Mouse (Mus musculus): ENCODE results near the gene Lypla2. TPM values are rescaled to one million over a fixed set of nuclear protein-coding genes. Genes with fewer than 3 reads are reported as not detected.

The Lypla2 gene
- polyA plus RNA-seq, 1 experiment from 2014 or later = 59.6 TPM

DNA sequence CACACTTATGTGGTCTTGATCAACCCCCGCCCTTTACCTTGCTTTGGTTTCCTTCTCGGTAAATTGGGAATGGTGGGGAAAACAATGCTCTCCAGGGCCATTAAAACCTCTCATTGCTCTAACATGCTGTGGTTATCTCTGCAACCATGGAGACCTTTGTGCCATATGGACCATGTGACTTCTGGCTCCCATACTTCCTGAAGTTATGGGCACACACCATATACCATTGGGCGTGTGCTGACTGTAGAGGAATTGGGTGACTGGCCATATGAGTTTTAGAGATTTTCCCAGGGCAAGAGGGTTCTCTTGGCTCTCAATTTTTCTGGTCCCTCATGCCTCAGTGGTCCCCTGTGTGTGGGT lies 53.2 kb downstream of the Lypla2 start:
- Histone ChIP-seq H3K9ac (no peak overlapping the region), H3K27ac (no peak overlapping the region), H3K4me1 (replicated peaks) (peaks cover 10% of the 10 kb centered on the region), H3K9me3 (replicated peaks) (no peaks in the 10 kb centered on the region), H3K36me3 (no peaks in the 10 kb centered on the region), H3K27me3 (no peaks in the 10 kb centered on the region), H3K4me2 (no peak overlapping the region), H3K4me3 (no peak overlapping the region)
- ATAC-seq (replicated peaks; ENCODE audit: insufficient number of reproducible peaks, insufficient read depth, low FRiP score, low read depth) = no peak
- 89% methylated on average over 3 of the region's 3 CpGs for WGBS

DNA sequence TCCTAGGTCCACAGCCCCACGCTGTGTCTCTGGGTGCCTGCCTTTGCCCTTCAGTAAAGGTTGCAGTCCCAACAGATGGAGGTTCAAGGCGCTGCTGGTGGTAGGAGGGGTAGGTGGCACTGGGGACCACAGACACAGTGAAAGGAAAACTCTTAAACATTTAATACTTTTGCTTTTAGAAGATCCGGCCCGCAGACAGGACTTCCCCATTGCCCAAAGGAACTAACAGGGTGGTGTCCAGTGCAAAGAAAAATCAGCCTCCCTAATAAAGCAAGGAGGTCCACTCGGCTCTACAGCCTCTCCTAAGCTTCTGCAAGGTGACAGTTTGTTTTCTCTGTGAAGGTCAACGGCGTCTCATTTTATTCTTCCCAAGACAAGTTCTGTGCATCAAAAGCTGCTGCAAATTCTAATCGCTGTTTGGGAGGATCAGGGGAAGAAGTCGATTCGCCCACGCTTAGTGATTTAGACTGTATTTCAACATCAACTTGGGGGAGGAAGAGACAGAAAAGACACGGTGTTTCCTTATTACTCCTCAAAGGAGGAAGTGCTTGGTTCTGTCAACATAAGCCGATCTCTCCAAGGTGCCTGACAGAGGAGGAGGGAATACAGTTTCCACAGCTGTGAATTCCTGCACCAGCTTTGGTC lies 53.7 kb downstream of the Lypla2 start:
- Histone ChIP-seq H3K4me2 (no peak overlapping the region), H3K4me3 (no peak overlapping the region), H3K27ac (no peak overlapping the region), H3K36me3 (no peaks in the 10 kb centered on the region), H3K27me3 (no peaks in the 10 kb centered on the region), H3K9ac (no peak overlapping the region), H3K4me1 (replicated peaks) (peaks cover 10% of the 10 kb centered on the region), H3K9me3 (replicated peaks) (no peaks in the 10 kb centered on the region)
- WGBS = 75% methylated on average over 13 of the region's 13 CpGs
- ATAC-seq (replicated peaks; ENCODE audit: insufficient number of reproducible peaks, insufficient read depth, low FRiP score, low read depth) = no peak

Other genes with a start within 250 kb of the Lypla2 start
- gene Il22ra1, start 244.5 kb downstream of the Lypla2 start, polyA plus RNA-seq (2015; fragmentation: Nextera tagmentation; extraction: Ambion mirVana) = 0.06 TPM in 2 replicates
- 0.20 and 0.52 TPM in 2 replicates for gene Myom3, start 212.9 kb downstream of the Lypla2 start, polyA plus RNA-seq (2015; fragmentation: Nextera tagmentation; extraction: Ambion mirVana)
- 127 and 131 TPM in 2 replicates for gene Srsf10, start 116.9 kb downstream of the Lypla2 start, polyA plus RNA-seq (2015; fragmentation: Nextera tagmentation; extraction: Ambion mirVana)
- gene Pnrc2, start 98.8 kb downstream of the Lypla2 start, polyA plus RNA-seq (2015; fragmentation: Nextera tagmentation; extraction: Ambion mirVana) = 123 and 130 TPM in 2 replicates
- gene Cnr2, start 77.2 kb downstream of the Lypla2 start, polyA plus RNA-seq (2015; fragmentation: Nextera tagmentation; extraction: Ambion mirVana) = 0.49 and 0.55 TPM in 2 replicates
- 38.1 and 61.6 TPM in 2 replicates for gene Fuca1, start 51.9 kb downstream of the Lypla2 start, polyA plus RNA-seq (2015; fragmentation: Nextera tagmentation; extraction: Ambion mirVana)
- 80.2 and 82.4 TPM in 2 replicates for gene Hmgcl, start 26.2 kb downstream of the Lypla2 start, polyA plus RNA-seq (2015; fragmentation: Nextera tagmentation; extraction: Ambion mirVana)
- gene Gale, start 8.9 kb downstream of the Lypla2 start, polyA plus RNA-seq (2015; fragmentation: Nextera tagmentation; extraction: Ambion mirVana) = 17.6 and 24.8 TPM in 2 replicates
- 34.0 and 57.7 TPM in 2 replicates for gene Pithd1, start 14.6 kb upstream of the Lypla2 start, polyA plus RNA-seq (2015; fragmentation: Nextera tagmentation; extraction: Ambion mirVana)
- 27.3 and 31.4 TPM in 2 replicates for gene Eloa, start 49.1 kb upstream of the Lypla2 start, polyA plus RNA-seq (2015; fragmentation: Nextera tagmentation; extraction: Ambion mirVana)
- 236 and 245 TPM in 2 replicates for gene Rpl11, start 80.8 kb upstream of the Lypla2 start, polyA plus RNA-seq (2015; fragmentation: Nextera tagmentation; extraction: Ambion mirVana)
- gene Id3, start 170.9 kb upstream of the Lypla2 start, polyA plus RNA-seq (2015; fragmentation: Nextera tagmentation; extraction: Ambion mirVana) = 261 and 294 TPM in 2 replicates
- gene E2f2, start 199.8 kb upstream of the Lypla2 start, polyA plus RNA-seq (2015; fragmentation: Nextera tagmentation; extraction: Ambion mirVana) = 7.8 and 9.6 TPM in 2 replicates
- 2.6 and 4.8 TPM in 2 replicates for gene Asap3, start 233.7 kb upstream of the Lypla2 start, polyA plus RNA-seq (2015; fragmentation: Nextera tagmentation; extraction: Ambion mirVana)

All from heart, embryonic 15.5 days (tissue).